Mouse (Mus musculus): Measurements from ENCODE around the gene E130116L18Rik. TPM values are rescaled to one million over a fixed set of nuclear protein-coding genes. Genes with fewer than 3 reads are reported as not detected.
"Not testable (repeated sequence)": the region's sequence is repeated elsewhere in the genome, so short reads cannot be mapped to it uniquely, and the experiment has no call there.

E130116L18Rik gene
- polyA plus RNA-seq, 1 experiment from 2014 or later: not detected

DNA sequence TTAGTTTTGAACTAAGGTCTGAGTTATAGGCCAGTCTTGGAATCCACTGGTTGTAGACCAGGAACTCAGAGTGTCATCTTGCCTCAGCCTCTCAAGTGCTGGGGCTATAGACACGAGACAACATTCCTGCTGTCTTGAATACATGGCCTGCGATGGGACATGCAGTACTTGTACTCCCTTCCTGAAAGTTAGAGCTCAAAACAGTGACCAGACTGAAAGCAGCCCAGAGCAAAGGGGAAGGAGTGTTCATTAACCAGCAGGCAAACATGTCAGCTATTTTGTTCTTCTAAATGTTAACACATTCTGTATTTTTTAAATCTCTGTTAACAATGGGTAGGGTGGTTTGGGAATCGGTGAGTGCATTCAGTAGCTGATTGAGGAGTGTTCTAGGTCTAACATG is 24.1 kb upstream of the E130116L18Rik start:
- WGBS: 88% methylated on average over 3 of the region's 3 CpGs
- peaks cover 2% of the 10 kb centered on the region; the same call in 1 of the 2 replicates for H3K36me3 ChIP-seq (ENCODE audit: control insufficient read depth, insufficient read depth, low read length)
- no peaks in the 10 kb centered on the region for H3K4me1 ChIP-seq (replicated peaks; ENCODE audit: control insufficient read depth, insufficient read depth, low read length)
- no peak overlapping the region for H3K9ac ChIP-seq (ENCODE audit: low read length)
- no peaks in the 10 kb centered on the region for H3K9me3 ChIP-seq (ENCODE audit: control insufficient read depth, low read length)
- H3K27ac ChIP-seq (ENCODE audit: low read depth, low read length): no peak overlapping the region
- DNase-seq (ENCODE audit: low spot score) (no peak), ATAC-seq (replicated peaks; ENCODE audit: low FRiP score) (no peak)
- no peak overlapping the region for H3K4me3 ChIP-seq (ENCODE audit: low read depth, low read length)
- no peaks in the 10 kb centered on the region for H3K27me3 ChIP-seq (ENCODE audit: control insufficient read depth, insufficient read depth, low read length)
- H3K4me2 ChIP-seq (ENCODE audit: low read depth, low read length, severe bottlenecking): no peak overlapping the region

- Histone ChIP-seq H3K27ac (ENCODE audit: low read depth, low read length) (no peak overlapping the region), H3K9me3 (ENCODE audit: control insufficient read depth, low read length) (no peaks in the 10 kb centered on the region), H3K36me3 (ENCODE audit: control insufficient read depth, insufficient read depth, low read length) (peaks cover 2% of the 10 kb centered on the region; the same call in 1 of the 2 replicates), H3K4me1 (replicated peaks; ENCODE audit: control insufficient read depth, insufficient read depth, low read length) (no peaks in the 10 kb centered on the region), H3K9ac (ENCODE audit: low read length) (no peak overlapping the region), H3K4me2 (ENCODE audit: low read depth, low read length, severe bottlenecking) (no peak overlapping the region), H3K4me3 (ENCODE audit: low read depth, low read length) (no peak overlapping the region), H3K27me3 (ENCODE audit: control insufficient read depth, insufficient read depth, low read length) (no peaks in the 10 kb centered on the region)
- DNase-seq (ENCODE audit: low spot score) (no peak), ATAC-seq (replicated peaks; ENCODE audit: low FRiP score) (no peak)
- WGBS: 77% methylated on average over 1 of the region's 1 CpGs
Observed at GRCm38 (mm10) chr5:25246473-25246865, 23.5 kb upstream of the E130116L18Rik start.

- H3K9me3 ChIP-seq (ENCODE audit: control insufficient read depth, low read length): no peaks in the 10 kb centered on the region
- WGBS: 91% methylated on average over 10 of the region's 10 CpGs
- H3K4me3 ChIP-seq (ENCODE audit: low read depth, low read length): no peak overlapping the region
- H3K27me3 ChIP-seq (ENCODE audit: control insufficient read depth, insufficient read depth, low read length): no peaks in the 10 kb centered on the region
- H3K27ac ChIP-seq (ENCODE audit: low read depth, low read length): no peak overlapping the region
- peaks cover 2% of the 10 kb centered on the region; the same call in 1 of the 2 replicates for H3K36me3 ChIP-seq (ENCODE audit: control insufficient read depth, insufficient read depth, low read length)
- ATAC-seq (replicated peaks; ENCODE audit: low FRiP score): no peak
- H3K9ac ChIP-seq (ENCODE audit: low read length): no peak overlapping the region
- no peak for DNase-seq (ENCODE audit: low spot score)
- H3K4me1 ChIP-seq (replicated peaks; ENCODE audit: control insufficient read depth, insufficient read depth, low read length): no peaks in the 10 kb centered on the region
- no peak overlapping the region for H3K4me2 ChIP-seq (ENCODE audit: low read depth, low read length, severe bottlenecking)
Observed at GRCm38 (mm10) chr5:25245806-25246472, 23.0 kb upstream of the E130116L18Rik start.

DNA sequence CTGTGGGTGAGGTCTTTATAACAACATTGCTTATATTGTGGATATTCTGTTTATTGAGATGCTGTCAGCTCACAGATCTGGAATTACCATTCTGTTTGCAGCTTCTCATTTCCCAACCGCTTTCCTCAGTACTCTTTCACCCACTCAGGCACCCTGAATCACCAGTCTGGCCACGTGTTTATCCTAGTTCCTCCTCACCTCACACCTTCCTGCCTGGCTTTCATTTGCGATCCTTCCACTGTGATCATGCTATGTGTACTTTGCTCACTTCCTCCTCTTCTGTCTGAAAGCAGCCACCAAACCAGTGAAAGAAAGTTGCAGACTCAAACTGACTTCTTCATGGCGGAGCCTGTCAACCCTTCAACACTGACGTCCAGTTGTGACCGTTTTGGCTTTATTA is 20.1 kb upstream of the E130116L18Rik start:
- Histone ChIP-seq H3K9me3 (ENCODE audit: control insufficient read depth, low read length) (no peaks in the 10 kb centered on the region), H3K36me3 (ENCODE audit: control insufficient read depth, insufficient read depth, low read length) (no peaks in the 10 kb centered on the region), H3K4me3 (ENCODE audit: low read depth, low read length) (no peak overlapping the region), H3K4me2 (ENCODE audit: low read depth, low read length, severe bottlenecking) (no peak overlapping the region), H3K27me3 (ENCODE audit: control insufficient read depth, insufficient read depth, low read length) (no peaks in the 10 kb centered on the region), H3K4me1 (replicated peaks; ENCODE audit: control insufficient read depth, insufficient read depth, low read length) (no peaks in the 10 kb centered on the region), H3K9ac (ENCODE audit: low read length) (no peak overlapping the region), H3K27ac (ENCODE audit: low read depth, low read length) (no peak overlapping the region)
- WGBS: 91% methylated on average over 6 of the region's 6 CpGs
- DNase-seq (ENCODE audit: low spot score): no peak
- no peak for ATAC-seq (replicated peaks; ENCODE audit: low FRiP score)

GRCm38 (mm10) chr5:25224377-25224776 is 1.4 kb upstream of the E130116L18Rik start:
- H3K4me1 ChIP-seq (replicated peaks; ENCODE audit: control insufficient read depth, insufficient read depth, low read length); H3K4me2 ChIP-seq (ENCODE audit: low read depth, low read length, severe bottlenecking); H3K27me3 ChIP-seq (ENCODE audit: control insufficient read depth, insufficient read depth, low read length); H3K27ac ChIP-seq (ENCODE audit: low read depth, low read length); ATAC-seq (replicated peaks; ENCODE audit: low FRiP score); H3K36me3 ChIP-seq (ENCODE audit: control insufficient read depth, insufficient read depth, low read length); H3K9me3 ChIP-seq (ENCODE audit: control insufficient read depth, low read length); DNase-seq (ENCODE audit: low spot score); H3K9ac ChIP-seq (ENCODE audit: low read length); H3K4me3 ChIP-seq (ENCODE audit: low read depth, low read length): not testable (repeated sequence)
- WGBS: 97% methylated on average over 1 of the region's 1 CpGs

DNA sequence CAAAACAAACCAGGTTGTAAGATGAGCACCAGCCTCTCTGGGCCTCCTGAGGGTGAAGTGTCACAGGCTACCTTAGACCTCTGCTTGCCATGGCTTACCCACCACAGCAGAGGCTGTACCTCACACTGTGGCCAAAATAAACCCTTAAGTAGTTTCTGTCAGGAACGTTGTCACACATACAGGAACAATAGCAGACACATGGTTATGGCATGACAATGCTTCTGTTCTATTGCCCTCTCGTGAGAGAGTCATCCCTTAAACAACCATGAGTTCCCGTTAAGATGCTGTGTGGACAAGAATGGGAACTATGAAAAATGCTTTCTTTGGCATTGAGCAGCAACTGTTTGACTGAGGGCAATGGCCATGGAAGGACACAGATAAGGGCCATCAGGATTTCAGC is 1.3 kb downstream of the E130116L18Rik start, which contains the start of gene Galnt11:
Gene Galnt11, plus strand, starts transcription at position 301 of the 400 bp plus-strand sequence.
- H3K27ac ChIP-seq (ENCODE audit: low read depth, low read length): no peak within 1 kb of the TSS; the same call in 1 of the 2 replicates
- 91% methylated on average over 3 of the region's 3 CpGs for WGBS
- no peak for ATAC-seq (replicated peaks; ENCODE audit: low FRiP score)

DNA sequence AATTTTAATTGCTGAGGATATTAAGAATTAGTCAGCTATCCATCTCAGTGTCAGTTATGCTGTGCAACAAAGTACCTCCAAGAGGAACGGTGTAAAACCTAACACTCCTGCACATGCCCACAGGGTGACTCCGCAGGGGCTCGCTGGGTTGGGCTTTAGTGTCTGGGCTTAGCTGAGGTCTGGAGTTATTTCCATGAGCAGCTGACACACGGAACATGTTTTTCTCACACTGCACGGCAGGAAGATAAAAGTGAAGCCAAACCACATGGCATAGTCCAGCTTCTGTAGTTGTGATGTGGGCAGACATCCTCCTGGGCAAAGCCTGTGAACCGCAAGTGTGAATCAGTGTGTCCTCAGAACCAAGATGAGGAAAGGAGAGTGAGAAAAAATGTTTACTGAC is 7.9 kb downstream of the E130116L18Rik start:
- WGBS: 86% methylated on average over 6 of the region's 6 CpGs
- Histone ChIP-seq H3K9me3 (ENCODE audit: control insufficient read depth, low read length) (no peaks in the 10 kb centered on the region), H3K27ac (ENCODE audit: low read depth, low read length) (no peak overlapping the region), H3K36me3 (ENCODE audit: control insufficient read depth, insufficient read depth, low read length) (no peaks in the 10 kb centered on the region), H3K4me2 (ENCODE audit: low read depth, low read length, severe bottlenecking) (no peak overlapping the region), H3K9ac (ENCODE audit: low read length) (no peak overlapping the region), H3K27me3 (ENCODE audit: control insufficient read depth, insufficient read depth, low read length) (no peaks in the 10 kb centered on the region), H3K4me3 (ENCODE audit: low read depth, low read length) (no peak overlapping the region), H3K4me1 (replicated peaks; ENCODE audit: control insufficient read depth, insufficient read depth, low read length) (no peaks in the 10 kb centered on the region)
- ATAC-seq (replicated peaks; ENCODE audit: low FRiP score) (no peak), DNase-seq (ENCODE audit: low spot score) (no peak)

More for the DNA sequence above, 1.3 kb downstream of the E130116L18Rik start, which contains the start of gene Galnt11:
- H3K9ac ChIP-seq (ENCODE audit: low read length): peak within 1 kb of the TSS; percentile 80
- H3K4me2 ChIP-seq (ENCODE audit: low read depth, low read length, severe bottlenecking): peak within 1 kb of the TSS; percentile 67
- no peaks in the 10 kb centered on the region for H3K36me3 ChIP-seq (ENCODE audit: control insufficient read depth, insufficient read depth, low read length)
- H3K9me3 ChIP-seq (ENCODE audit: control insufficient read depth, low read length): no peaks in the 10 kb centered on the region
- peak within 1 kb of the TSS; percentile 65 for H3K4me3 ChIP-seq (ENCODE audit: low read depth, low read length)
- no peaks in the 10 kb centered on the region for H3K27me3 ChIP-seq (ENCODE audit: control insufficient read depth, insufficient read depth, low read length)
- DNase-seq (ENCODE audit: low spot score): no peak
- H3K4me1 ChIP-seq (replicated peaks; ENCODE audit: control insufficient read depth, insufficient read depth, low read length): 0 out of 2 replicates have a peak, but pooled peaks cover 3% of the 10 kb centered on the region

DNA sequence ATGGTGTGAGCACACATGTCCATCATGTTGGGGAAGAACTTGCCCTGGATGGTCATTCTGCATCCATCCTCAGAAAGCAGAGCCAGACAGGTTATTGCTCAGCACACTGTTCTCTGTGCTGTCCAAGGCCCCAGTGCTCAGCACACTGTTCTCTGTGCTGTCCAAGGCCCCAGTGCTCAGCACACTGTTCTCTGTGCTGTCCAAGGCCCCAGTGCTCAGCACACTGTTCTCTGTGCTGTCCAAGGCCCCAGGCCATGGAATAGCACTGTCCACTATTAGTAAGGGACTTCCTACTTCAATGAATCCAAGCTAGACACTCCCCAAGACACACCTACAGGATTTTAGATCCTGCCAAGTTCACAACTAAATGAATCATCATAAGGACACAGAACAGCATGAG is 9.7 kb downstream of the E130116L18Rik start:
- not testable (repeated sequence) for H3K4me2 ChIP-seq (ENCODE audit: low read depth, low read length, severe bottlenecking); H3K9me3 ChIP-seq (ENCODE audit: control insufficient read depth, low read length); H3K4me3 ChIP-seq (ENCODE audit: low read depth, low read length); H3K4me1 ChIP-seq (replicated peaks; ENCODE audit: control insufficient read depth, insufficient read depth, low read length); ATAC-seq (replicated peaks; ENCODE audit: low FRiP score); H3K9ac ChIP-seq (ENCODE audit: low read length); H3K27ac ChIP-seq (ENCODE audit: low read depth, low read length); H3K27me3 ChIP-seq (ENCODE audit: control insufficient read depth, insufficient read depth, low read length); DNase-seq (ENCODE audit: low spot score); H3K36me3 ChIP-seq (ENCODE audit: control insufficient read depth, insufficient read depth, low read length)

DNA sequence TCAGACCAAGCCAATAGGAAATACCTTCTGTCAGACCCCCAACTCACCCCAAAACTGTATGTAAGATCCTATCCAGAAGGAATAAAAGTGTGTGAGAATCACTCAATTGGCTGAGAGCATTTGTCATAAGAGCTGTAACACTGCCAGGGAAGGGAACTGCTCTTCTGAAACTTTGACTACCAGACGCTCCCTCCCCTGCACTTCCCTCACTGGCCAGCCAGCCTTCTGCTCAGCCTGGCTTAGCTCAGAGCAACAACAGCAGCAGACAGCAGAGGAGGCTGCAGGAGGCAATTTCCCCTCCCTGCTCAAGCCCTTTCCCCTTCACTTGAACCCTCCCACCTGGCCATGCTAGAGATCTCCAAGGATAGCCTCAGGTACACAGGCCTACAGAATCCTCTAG is 11.1 kb downstream of the E130116L18Rik start:
- DNase-seq (ENCODE audit: low spot score): no peak
- ATAC-seq (replicated peaks; ENCODE audit: low FRiP score): no peak
- no peak overlapping the region for H3K4me2 ChIP-seq (ENCODE audit: low read depth, low read length, severe bottlenecking)
- H3K4me3 ChIP-seq (ENCODE audit: low read depth, low read length): no peak overlapping the region
- no peaks in the 10 kb centered on the region for H3K9me3 ChIP-seq (ENCODE audit: control insufficient read depth, low read length)
- H3K4me1 ChIP-seq (replicated peaks; ENCODE audit: control insufficient read depth, insufficient read depth, low read length): no peaks in the 10 kb centered on the region
- H3K9ac ChIP-seq (ENCODE audit: low read length): no peak overlapping the region
- no peak overlapping the region for H3K27ac ChIP-seq (ENCODE audit: low read depth, low read length)
- 90% methylated on average over 1 of the region's 1 CpGs for WGBS
- no peaks in the 10 kb centered on the region for H3K36me3 ChIP-seq (ENCODE audit: control insufficient read depth, insufficient read depth, low read length)
- H3K27me3 ChIP-seq (ENCODE audit: control insufficient read depth, insufficient read depth, low read length): no peaks in the 10 kb centered on the region

Measured in forebrain, embryonic 11.5 days (tissue).